Mouse (Mus musculus): ENCODE measurements around the gene Syna. TPM values are rescaled to one million over a fixed set of nuclear protein-coding genes. Genes with fewer than 3 reads are reported as not detected.

Gene Syna
- polyA plus RNA-seq, 1 experiment from 2014 or later = 0.10 TPM

DNA sequence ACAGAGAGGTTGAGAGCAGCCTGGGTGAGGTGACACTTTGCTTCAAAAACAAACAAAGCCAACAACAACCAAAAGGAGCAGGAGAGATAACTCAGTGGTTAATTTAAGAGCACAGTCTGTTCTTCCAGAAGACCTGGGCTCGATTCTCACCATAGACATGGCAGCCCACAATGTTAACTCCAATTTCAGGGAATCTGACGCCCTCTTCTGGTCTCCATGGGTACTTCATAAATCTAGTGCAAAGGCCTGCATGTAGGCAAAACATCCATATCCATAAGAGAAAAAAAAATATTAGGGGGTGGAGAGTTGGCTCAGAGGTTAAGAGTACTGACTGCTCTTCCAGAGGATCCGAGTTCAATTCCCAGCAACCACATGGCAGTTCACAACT lies 14.7 kb downstream of the Syna start:
- no peak overlapping the region for H3K4me2 ChIP-seq (ENCODE audit: low read depth, low read length)
- H3K9ac ChIP-seq (ENCODE audit: low read length) = no peak overlapping the region
- no peaks in the 10 kb centered on the region for H3K36me3 ChIP-seq (ENCODE audit: control insufficient read depth, insufficient read depth, low read length)
- no peaks in the 10 kb centered on the region for H3K9me3 ChIP-seq (replicated peaks; ENCODE audit: control insufficient read depth, low read length)
- peaks cover 21% of the 10 kb centered on the region for H3K4me1 ChIP-seq (ENCODE audit: control insufficient read depth, insufficient read depth, low read length)
- no peaks in the 10 kb centered on the region for H3K27me3 ChIP-seq (ENCODE audit: control insufficient read depth, insufficient read depth, low read length)
- no peak for ATAC-seq (ENCODE audit: insufficient read depth, low FRiP score)
- H3K4me3 ChIP-seq (replicated peaks; ENCODE audit: low read length) = no peak overlapping the region
- 50% methylated on average over 3 of the region's 3 CpGs for WGBS
- no peak overlapping the region for H3K27ac ChIP-seq (ENCODE audit: low read length)

DNA sequence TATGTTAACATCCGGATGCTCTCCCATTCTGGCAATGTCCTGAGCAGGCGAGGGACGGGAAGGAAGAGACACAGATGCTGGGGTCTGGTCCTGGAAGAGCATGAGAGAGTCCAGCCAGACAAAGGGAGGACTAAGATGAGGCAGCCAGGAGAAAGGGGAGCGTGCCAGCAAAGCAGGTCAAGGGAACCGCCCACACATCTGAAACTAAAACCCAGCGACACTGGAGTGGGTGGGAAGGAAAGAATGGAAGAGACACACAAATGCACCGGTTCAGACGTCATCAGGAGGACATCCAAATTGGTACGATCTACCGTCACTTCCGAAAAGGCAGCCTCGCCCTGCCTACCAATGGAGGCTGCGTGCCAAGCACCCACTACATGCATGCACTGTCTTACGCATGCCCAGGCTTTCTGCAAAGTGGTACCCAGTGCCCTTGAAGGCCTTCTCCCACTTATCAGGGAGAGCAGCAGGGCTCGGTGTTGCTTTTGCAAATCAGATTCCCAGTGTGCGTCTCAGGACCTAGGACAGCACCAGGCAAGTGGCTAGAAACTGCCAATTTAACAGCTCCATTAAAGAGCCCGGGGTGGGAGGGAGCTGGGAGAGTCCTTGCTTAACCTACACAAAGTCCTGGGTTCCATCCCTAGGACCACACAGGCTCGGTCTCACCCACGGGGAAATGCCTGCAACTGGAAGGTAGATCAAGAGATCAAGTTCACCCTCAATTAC lies 15.3 kb downstream of the Syna start:
- no peak overlapping the region for H3K4me3 ChIP-seq (replicated peaks; ENCODE audit: low read length)
- 67% methylated on average over 19 of the region's 19 CpGs for WGBS
- no peaks in the 10 kb centered on the region for H3K27me3 ChIP-seq (ENCODE audit: control insufficient read depth, insufficient read depth, low read length)
- no peak overlapping the region for H3K9ac ChIP-seq (ENCODE audit: low read length)
- H3K9me3 ChIP-seq (replicated peaks; ENCODE audit: control insufficient read depth, low read length) = no peaks in the 10 kb centered on the region
- no peak for ATAC-seq (ENCODE audit: insufficient read depth, low FRiP score)
- no peak overlapping the region for H3K4me2 ChIP-seq (ENCODE audit: low read depth, low read length)
- no peaks in the 10 kb centered on the region for H3K36me3 ChIP-seq (ENCODE audit: control insufficient read depth, insufficient read depth, low read length)
- no peak overlapping the region for H3K27ac ChIP-seq (ENCODE audit: low read length)
- peaks cover 27% of the 10 kb centered on the region for H3K4me1 ChIP-seq (ENCODE audit: control insufficient read depth, insufficient read depth, low read length)

DNA sequence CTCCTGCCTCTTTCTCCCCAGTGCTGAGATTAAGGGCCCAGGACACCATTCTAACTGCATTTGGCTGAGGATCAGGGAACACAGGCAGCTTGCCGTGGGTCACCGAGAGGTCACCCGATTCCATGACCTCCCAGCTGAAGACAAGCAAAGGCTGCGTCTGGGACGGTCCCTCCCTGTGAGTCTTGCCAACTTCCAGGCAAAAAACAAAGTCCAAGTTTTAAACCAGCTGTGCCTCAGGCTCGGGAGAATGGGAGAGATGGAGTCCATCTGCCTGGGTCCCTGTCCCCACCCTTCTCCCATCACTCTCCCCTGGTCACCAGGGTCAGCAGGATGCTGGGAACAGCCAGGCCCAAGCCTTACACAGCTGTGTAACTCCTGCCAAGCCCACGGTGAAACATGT lies 18.3 kb downstream of the Syna start:
- Histone ChIP-seq H3K4me3 (replicated peaks; ENCODE audit: low read length) (no peak overlapping the region), H3K27me3 (ENCODE audit: control insufficient read depth, insufficient read depth, low read length) (no peaks in the 10 kb centered on the region), H3K9ac (ENCODE audit: low read length) (no peak overlapping the region), H3K9me3 (replicated peaks; ENCODE audit: control insufficient read depth, low read length) (no peaks in the 10 kb centered on the region), H3K4me1 (ENCODE audit: control insufficient read depth, insufficient read depth, low read length) (peaks cover 25% of the 10 kb centered on the region), H3K27ac (ENCODE audit: low read length) (peak overlapping the region; percentile 78), H3K4me2 (ENCODE audit: low read depth, low read length) (no peak overlapping the region), H3K36me3 (ENCODE audit: control insufficient read depth, insufficient read depth, low read length) (no peaks in the 10 kb centered on the region)
- ATAC-seq (ENCODE audit: insufficient read depth, low FRiP score) = peak; percentile 52
- 28% methylated on average over 7 of the region's 7 CpGs for WGBS

DNA sequence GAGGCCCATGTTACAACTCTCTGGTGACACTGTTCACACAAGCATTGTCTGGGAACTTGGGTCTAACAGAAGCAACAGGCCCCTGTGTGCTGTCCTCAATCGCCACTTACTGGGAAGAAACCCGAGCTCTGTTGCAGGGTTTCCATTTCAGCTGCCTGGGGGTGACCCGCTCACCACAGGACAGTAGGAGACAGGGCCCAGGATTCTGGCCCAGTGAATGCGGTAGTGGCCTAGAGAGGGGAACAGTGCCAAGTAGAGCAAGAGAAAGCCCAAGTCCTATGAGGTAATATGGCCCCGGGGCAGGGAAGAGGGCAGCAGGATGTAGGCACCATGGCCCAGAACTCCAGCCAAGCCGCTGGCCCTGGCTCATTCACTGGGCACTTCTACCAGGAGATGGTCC lies 19.1 kb downstream of the Syna start:
- WGBS = 80% methylated on average over 6 of the region's 6 CpGs
- ATAC-seq (ENCODE audit: insufficient read depth, low FRiP score) = no peak
- Histone ChIP-seq H3K4me2 (ENCODE audit: low read depth, low read length) (no peak overlapping the region), H3K4me3 (replicated peaks; ENCODE audit: low read length) (no peak overlapping the region), H3K4me1 (ENCODE audit: control insufficient read depth, insufficient read depth, low read length) (peaks cover 25% of the 10 kb centered on the region), H3K36me3 (ENCODE audit: control insufficient read depth, insufficient read depth, low read length) (no peaks in the 10 kb centered on the region), H3K9ac (ENCODE audit: low read length) (no peak overlapping the region), H3K9me3 (replicated peaks; ENCODE audit: control insufficient read depth, low read length) (no peaks in the 10 kb centered on the region), H3K27me3 (ENCODE audit: control insufficient read depth, insufficient read depth, low read length) (no peaks in the 10 kb centered on the region), H3K27ac (ENCODE audit: low read length) (peak overlapping the region; percentile 78)

DNA sequence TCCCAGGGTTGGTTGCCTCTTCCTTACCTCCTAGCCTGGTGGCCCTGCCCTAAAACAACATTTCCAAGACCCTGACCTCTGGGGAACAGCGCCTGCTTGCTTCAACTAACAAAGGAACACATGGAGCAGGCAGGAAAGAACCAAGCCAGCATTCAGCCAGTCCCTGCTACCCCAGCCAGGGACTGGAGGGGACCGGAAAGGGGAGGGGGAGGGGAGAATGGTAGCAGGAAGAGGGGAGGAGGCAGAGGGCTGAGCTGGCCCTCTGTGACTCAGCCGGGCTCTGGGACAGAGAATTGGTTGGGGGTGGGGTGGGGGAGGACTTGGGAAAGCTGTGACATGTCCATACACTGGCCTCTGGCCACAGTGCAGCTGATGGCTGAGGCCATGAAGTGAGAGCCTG lies 20.1 kb downstream of the Syna start:
- ATAC-seq (ENCODE audit: insufficient read depth, low FRiP score) = peak; percentile 81
- H3K4me2 ChIP-seq (ENCODE audit: low read depth, low read length) = no peak overlapping the region
- no peaks in the 10 kb centered on the region for H3K27me3 ChIP-seq (ENCODE audit: control insufficient read depth, insufficient read depth, low read length)
- H3K9me3 ChIP-seq (replicated peaks; ENCODE audit: control insufficient read depth, low read length) = no peaks in the 10 kb centered on the region
- H3K27ac ChIP-seq (ENCODE audit: low read length) = peak overlapping the region; percentile 78
- WGBS = 16% methylated on average over 3 of the region's 3 CpGs
- no peak overlapping the region for H3K4me3 ChIP-seq (replicated peaks; ENCODE audit: low read length)
- H3K36me3 ChIP-seq (ENCODE audit: control insufficient read depth, insufficient read depth, low read length) = no peaks in the 10 kb centered on the region
- H3K9ac ChIP-seq (ENCODE audit: low read length) = 0 out of 2 replicates have a peak overlapping the region, but pooled peaks have one; percentile 8
- H3K4me1 ChIP-seq (ENCODE audit: control insufficient read depth, insufficient read depth, low read length) = peaks cover 25% of the 10 kb centered on the region

DNA sequence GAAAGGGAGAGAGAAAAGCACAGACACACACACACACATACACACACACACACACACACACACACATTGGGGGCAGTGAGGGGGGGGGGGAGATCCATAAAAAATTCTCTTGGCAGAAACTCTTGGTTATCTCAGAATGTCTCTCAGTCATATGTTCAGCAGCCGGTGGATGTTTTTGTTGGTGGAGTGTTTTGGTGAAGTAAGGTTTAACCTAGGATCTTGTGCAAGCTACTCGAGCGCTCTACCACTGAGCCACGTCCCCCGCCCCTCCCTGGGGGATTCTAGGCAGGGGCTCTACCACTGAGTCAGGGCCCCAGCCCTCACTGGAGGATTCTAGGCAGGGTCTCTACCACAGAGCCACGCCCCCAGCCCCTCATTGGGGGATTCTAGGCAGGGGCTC lies 23.9 kb downstream of the Syna start:
- no peaks in the 10 kb centered on the region; the same call in 1 of the 2 replicates for H3K36me3 ChIP-seq (ENCODE audit: control insufficient read depth, insufficient read depth, low read length)
- H3K4me2 ChIP-seq (ENCODE audit: low read depth, low read length) = no peak overlapping the region
- peaks cover 16% of the 10 kb centered on the region for H3K4me1 ChIP-seq (ENCODE audit: control insufficient read depth, insufficient read depth, low read length)
- no peak for ATAC-seq (ENCODE audit: insufficient read depth, low FRiP score)
- no peak overlapping the region for H3K4me3 ChIP-seq (replicated peaks; ENCODE audit: low read length)
- WGBS = 70% methylated on average over 6 of the region's 6 CpGs
- H3K27ac ChIP-seq (ENCODE audit: low read length) = no peak overlapping the region
- no peaks in the 10 kb centered on the region for H3K27me3 ChIP-seq (ENCODE audit: control insufficient read depth, insufficient read depth, low read length)
- no peak overlapping the region for H3K9ac ChIP-seq (ENCODE audit: low read length)
- no peaks in the 10 kb centered on the region for H3K9me3 ChIP-seq (replicated peaks; ENCODE audit: control insufficient read depth, low read length)

DNA sequence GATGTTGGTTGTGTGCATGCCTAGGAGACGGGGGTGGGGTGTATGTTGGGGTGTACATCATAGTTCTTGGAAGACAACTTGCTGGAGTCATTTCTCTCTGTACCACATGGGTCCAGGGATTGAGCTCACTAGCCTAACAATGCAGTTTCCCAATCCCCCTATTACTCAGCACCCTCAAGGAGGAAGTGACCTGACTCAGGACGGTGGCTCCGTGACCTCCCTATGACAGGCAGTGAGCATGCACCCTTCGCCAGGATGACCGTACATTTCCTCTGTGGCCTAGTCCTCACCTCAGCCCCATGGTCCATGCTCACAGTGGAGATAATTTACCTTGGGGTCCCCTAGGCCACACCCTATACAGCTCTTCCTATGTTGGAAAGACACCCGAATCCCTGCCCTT lies 27.6 kb downstream of the Syna start:
- H3K9me3 ChIP-seq (replicated peaks; ENCODE audit: control insufficient read depth, low read length) = no peaks in the 10 kb centered on the region
- no peaks in the 10 kb centered on the region for H3K4me1 ChIP-seq (ENCODE audit: control insufficient read depth, insufficient read depth, low read length)
- no peak for ATAC-seq (ENCODE audit: insufficient read depth, low FRiP score)
- no peak overlapping the region for H3K4me2 ChIP-seq (ENCODE audit: low read depth, low read length)
- H3K27ac ChIP-seq (ENCODE audit: low read length) = no peak overlapping the region
- 90% methylated on average over 6 of the region's 6 CpGs for WGBS
- H3K9ac ChIP-seq (ENCODE audit: low read length) = no peak overlapping the region
- H3K36me3 ChIP-seq (ENCODE audit: control insufficient read depth, insufficient read depth, low read length) = no peaks in the 10 kb centered on the region; the same call in 1 of the 2 replicates
- H3K4me3 ChIP-seq (replicated peaks; ENCODE audit: low read length) = no peak overlapping the region
- no peaks in the 10 kb centered on the region for H3K27me3 ChIP-seq (ENCODE audit: control insufficient read depth, insufficient read depth, low read length)

DNA sequence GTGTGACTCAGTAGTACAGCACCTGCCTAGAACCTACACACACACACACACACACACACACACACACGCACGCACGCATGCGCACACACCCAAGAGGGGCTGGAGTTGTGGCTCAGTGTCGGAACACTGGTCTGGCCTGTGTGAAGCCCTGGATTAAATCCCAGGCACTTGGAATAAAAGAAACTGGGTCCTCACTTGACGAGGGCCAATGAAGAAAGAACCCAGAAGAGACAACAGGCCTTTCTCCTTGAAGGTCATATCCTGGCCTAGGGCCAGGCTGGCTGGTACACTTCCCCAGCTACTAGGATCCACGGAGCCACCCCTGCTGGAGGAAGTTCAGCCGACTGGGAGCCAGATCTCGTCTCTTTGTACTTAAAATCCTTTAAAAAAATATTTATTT lies 28.4 kb downstream of the Syna start:
- 77% methylated on average over 9 of the region's 9 CpGs for WGBS
- Histone ChIP-seq H3K4me2 (ENCODE audit: low read depth, low read length) (no peak overlapping the region), H3K9me3 (replicated peaks; ENCODE audit: control insufficient read depth, low read length) (no peaks in the 10 kb centered on the region), H3K9ac (ENCODE audit: low read length) (no peak overlapping the region), H3K4me1 (ENCODE audit: control insufficient read depth, insufficient read depth, low read length) (no peaks in the 10 kb centered on the region), H3K27ac (ENCODE audit: low read length) (no peak overlapping the region), H3K36me3 (ENCODE audit: control insufficient read depth, insufficient read depth, low read length) (no peaks in the 10 kb centered on the region; the same call in 1 of the 2 replicates), H3K27me3 (ENCODE audit: control insufficient read depth, insufficient read depth, low read length) (no peaks in the 10 kb centered on the region), H3K4me3 (replicated peaks; ENCODE audit: low read length) (no peak overlapping the region)
- ATAC-seq (ENCODE audit: insufficient read depth, low FRiP score) = peak; percentile 29; the same call in 1 of the 2 replicates

DNA sequence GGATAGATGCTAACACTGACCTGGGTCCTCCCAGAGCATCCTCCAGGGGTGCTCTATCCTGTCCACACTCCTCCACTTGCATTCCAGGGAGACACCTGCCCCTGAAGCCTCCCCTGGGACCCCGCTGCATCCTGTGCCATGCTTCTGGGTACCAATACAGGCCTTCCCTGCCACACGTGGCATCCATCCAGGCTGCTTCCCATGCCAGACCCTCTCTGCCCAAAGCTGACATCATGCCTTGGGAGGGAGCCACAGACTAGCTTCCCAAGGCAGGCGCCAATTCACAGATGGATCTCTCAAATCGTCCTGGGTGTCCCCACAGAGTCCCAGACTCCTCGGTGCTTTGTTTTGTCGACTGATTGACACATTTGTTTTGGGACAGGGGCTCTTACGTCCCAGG lies 29.1 kb downstream of the Syna start:
- H3K4me2 ChIP-seq (ENCODE audit: low read depth, low read length) = no peak overlapping the region
- no peaks in the 10 kb centered on the region for H3K9me3 ChIP-seq (replicated peaks; ENCODE audit: control insufficient read depth, low read length)
- no peak overlapping the region for H3K27ac ChIP-seq (ENCODE audit: low read length)
- no peak overlapping the region for H3K9ac ChIP-seq (ENCODE audit: low read length)
- no peaks in the 10 kb centered on the region; the same call in 1 of the 2 replicates for H3K36me3 ChIP-seq (ENCODE audit: control insufficient read depth, insufficient read depth, low read length)
- H3K27me3 ChIP-seq (ENCODE audit: control insufficient read depth, insufficient read depth, low read length) = no peaks in the 10 kb centered on the region
- H3K4me1 ChIP-seq (ENCODE audit: control insufficient read depth, insufficient read depth, low read length) = no peaks in the 10 kb centered on the region
- H3K4me3 ChIP-seq (replicated peaks; ENCODE audit: low read length) = no peak overlapping the region
- 68% methylated on average over 7 of the region's 7 CpGs for WGBS
- no peak for ATAC-seq (ENCODE audit: insufficient read depth, low FRiP score)

All from stomach, embryonic 16.5 days (tissue).